Mouse (Mus musculus): ENCODE measurements around the gene Fabp6. TPM values are rescaled to one million over a fixed set of nuclear protein-coding genes. Genes with fewer than 3 reads are reported as not detected.
A peak's percentile ranks its signal among the peaks of the same experiment; 100 is the strongest.

Gene Fabp6
- polyA plus RNA-seq, 1 experiment from 2014 or later, result not detected

DNA sequence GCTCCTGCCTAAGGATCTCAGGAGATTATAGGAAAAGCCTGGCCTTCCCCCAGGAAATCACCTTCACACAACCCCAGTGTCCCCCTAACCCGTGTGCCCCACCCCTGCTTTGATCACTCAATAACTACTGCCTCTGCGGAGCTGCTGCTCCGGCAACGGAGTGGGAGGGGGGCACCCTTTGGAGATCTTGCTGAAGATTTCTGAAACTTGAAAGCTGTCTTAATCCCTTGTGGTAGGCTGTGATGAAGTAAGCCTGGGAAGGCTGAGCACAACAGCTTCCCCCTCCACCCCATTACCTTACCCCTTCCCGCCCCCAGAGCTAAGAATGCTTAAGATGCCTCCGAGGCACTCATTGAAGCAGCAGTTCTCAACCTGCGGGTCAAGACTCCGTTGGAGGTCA lies 35.5 kb downstream of the Fabp6 start:
- Histone ChIP-seq H3K27me3 (replicated peaks) (no peaks in the 10 kb centered on the region), H3K4me1 (peaks cover 88% of the 10 kb centered on the region), H3K4me2 (no peak overlapping the region), H3K27ac (replicated peaks) (peak overlapping the region; percentile 87), H3K4me3 (no peak overlapping the region), H3K9ac (peak overlapping the region; percentile 60), H3K9me3 (no peaks in the 10 kb centered on the region), H3K36me3 (peaks cover 24% of the 10 kb centered on the region)
- 13% methylated on average over 8 of the region's 8 CpGs for WGBS
- ATAC-seq (ENCODE audit: extremely low read depth, insufficient number of reproducible peaks, low FRiP score, low TSS enrichment), result no peak

DNA sequence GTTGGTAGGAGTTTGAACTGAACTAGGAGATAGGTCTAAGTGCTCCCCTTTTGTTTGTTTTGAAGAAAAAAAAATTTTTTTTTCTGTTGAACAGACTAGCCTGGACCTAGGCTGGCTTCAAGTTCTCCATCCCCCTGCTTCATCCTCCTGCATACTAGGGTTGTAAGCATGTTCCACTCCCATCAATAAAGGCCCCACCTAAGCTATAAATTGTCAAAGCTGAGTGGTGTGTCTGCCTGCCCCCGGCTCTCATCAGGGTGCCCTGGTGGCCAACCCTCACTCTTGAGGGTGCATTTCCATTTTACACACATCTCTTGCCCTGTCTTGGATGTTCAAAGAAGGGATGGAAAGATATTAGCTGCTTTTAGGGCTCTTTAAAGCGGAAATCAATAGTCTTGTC lies 35.9 kb downstream of the Fabp6 start:
- Histone ChIP-seq H3K4me3 (no peak overlapping the region), H3K4me2 (no peak overlapping the region), H3K4me1 (peaks cover 88% of the 10 kb centered on the region), H3K36me3 (peaks cover 28% of the 10 kb centered on the region), H3K9ac (peak overlapping the region; percentile 60), H3K9me3 (no peaks in the 10 kb centered on the region), H3K27me3 (replicated peaks) (no peaks in the 10 kb centered on the region), H3K27ac (replicated peaks) (peak overlapping the region; percentile 87; the same call in 1 of the 2 replicates)
- WGBS, result 57% methylated on average over 2 of the region's 2 CpGs
- ATAC-seq (ENCODE audit: extremely low read depth, insufficient number of reproducible peaks, low FRiP score, low TSS enrichment), result no peak

DNA sequence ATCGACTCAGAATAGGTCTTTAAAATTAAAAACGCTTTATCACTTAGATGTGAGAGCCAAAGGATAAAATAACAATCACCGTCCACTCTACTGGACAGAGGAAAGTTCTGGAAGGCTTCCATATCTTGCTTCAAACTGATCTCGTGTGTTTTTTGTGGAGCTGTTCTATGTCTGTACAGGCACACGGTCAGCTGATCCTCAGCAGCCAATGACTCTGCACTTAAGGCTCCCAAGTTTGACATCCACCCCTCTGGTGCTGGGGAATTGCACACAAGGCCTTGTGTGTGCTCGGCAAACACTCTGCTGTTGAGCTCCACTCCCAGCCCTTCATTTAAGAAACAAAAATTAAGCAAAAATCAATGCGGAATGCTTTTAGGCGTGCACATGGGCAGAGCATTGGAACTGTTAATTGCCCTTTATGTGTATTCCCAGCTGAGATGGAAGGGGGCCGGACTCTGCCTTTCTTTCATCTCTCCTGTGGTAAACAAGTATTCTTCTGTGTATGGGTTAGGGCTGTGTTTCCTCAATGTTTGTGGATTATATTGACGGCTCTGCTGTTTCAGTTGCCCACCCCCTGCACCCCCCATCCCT lies 37.6 kb downstream of the Fabp6 start:
- Histone ChIP-seq H3K27ac (replicated peaks) (peak overlapping the region; percentile 75), H3K9me3 (no peaks in the 10 kb centered on the region), H3K27me3 (replicated peaks) (no peaks in the 10 kb centered on the region), H3K4me1 (peaks cover 87% of the 10 kb centered on the region), H3K9ac (no peak overlapping the region), H3K36me3 (peaks cover 34% of the 10 kb centered on the region), H3K4me2 (no peak overlapping the region), H3K4me3 (no peak overlapping the region)
- 58% methylated on average over 10 of the region's 10 CpGs for WGBS
- ATAC-seq (ENCODE audit: extremely low read depth, insufficient number of reproducible peaks, low FRiP score, low TSS enrichment), result no peak

DNA sequence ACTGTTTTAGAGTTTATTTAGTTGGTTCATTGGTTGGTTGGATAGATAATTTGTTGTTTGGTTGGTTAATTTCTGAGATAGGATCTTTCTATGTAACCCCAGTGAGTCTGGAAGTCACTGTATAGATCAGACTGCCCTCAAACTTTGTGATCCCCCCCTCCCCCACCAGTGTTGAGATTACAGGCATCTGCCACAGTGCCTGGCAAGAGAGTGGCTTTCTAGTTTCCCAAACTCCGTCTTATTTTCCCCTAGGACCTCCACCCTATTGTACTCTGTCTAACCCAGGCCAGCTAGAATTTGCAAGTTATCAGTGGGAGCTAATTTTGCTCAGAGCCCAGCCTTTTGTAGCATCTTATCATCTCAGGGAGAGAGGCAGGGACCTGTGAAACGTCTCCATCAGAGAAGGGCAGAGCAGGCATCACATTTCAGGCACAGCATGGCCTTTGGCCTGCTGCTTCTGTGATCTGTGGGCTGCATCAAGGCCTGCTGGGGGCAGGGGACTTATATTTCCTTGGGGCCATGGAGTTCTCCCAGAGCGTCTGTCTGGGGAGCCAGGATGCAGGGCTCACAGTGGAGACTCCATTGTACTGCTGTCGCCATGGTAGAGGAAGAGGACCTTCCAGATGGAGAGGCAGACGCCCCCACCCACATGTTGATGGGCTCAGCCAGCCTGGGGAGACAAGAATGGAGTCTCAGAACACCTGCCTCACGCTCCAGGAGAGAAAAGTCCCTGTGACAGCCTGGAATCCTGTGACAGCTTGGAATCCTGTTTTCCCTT lies 41.6 kb downstream of the Fabp6 start:
- Histone ChIP-seq H3K27me3 (replicated peaks) (no peaks in the 10 kb centered on the region), H3K9ac (peak overlapping the region; percentile 24), H3K4me1 (peaks cover 58% of the 10 kb centered on the region), H3K27ac (replicated peaks) (peak overlapping the region; percentile 72), H3K9me3 (no peaks in the 10 kb centered on the region), H3K4me3 (no peak overlapping the region), H3K4me2 (no peak overlapping the region), H3K36me3 (peaks cover 66% of the 10 kb centered on the region)
- 4% methylated on average over 5 of the region's 6 CpGs for WGBS
- ATAC-seq (ENCODE audit: extremely low read depth, insufficient number of reproducible peaks, low FRiP score, low TSS enrichment), result no peak

DNA sequence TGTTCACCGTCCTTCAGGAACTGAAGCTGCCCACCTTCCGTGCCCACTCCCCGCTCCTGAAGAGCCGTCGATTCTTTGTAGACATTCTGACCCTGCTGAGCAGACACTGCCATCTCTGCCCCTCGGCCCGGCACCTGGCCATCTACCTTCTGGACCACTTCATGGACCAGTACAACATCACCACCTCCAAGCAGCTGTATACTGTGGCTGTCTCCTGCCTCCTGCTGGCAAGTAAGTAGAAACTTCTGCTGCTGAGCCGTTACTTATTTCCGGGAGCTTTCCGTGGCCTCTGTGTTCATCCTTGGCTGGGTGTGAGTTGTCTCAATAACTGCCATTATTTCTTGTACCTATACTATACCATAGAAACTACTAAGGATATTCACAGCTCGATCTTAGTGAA lies 44.8 kb downstream of the Fabp6 start:
- Histone ChIP-seq H3K36me3 (peaks cover 55% of the 10 kb centered on the region), H3K9ac (no peak overlapping the region), H3K27me3 (replicated peaks) (no peaks in the 10 kb centered on the region), H3K4me1 (peaks cover 53% of the 10 kb centered on the region), H3K4me2 (no peak overlapping the region), H3K27ac (replicated peaks) (0 out of 2 replicates have a peak overlapping the region, but pooled peaks have one; percentile 32), H3K9me3 (no peaks in the 10 kb centered on the region), H3K4me3 (no peak overlapping the region)
- WGBS, result 77% methylated on average over 11 of the region's 11 CpGs
- ATAC-seq (ENCODE audit: extremely low read depth, insufficient number of reproducible peaks, low FRiP score, low TSS enrichment), result no peak

DNA sequence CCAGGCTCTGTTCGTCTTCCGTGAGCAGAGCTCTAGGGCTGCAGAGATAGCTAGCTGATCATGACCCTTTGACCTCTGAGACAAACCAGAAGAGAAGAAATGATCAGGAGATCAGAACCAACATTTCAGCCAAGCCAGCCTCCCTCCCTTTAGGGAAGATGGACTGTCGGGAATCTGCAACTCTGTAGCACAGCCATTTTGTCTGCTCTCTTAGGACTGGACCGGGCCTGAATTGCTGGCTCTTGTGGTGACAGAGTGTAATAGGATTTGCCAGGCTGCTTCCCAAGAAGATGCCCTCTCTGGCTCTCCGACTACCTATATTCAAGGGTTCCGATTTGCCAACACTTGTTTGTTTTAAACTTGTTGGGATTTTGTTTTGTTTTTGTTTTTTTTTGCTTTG lies 48.7 kb downstream of the Fabp6 start:
- Histone ChIP-seq H3K4me2 (no peak overlapping the region), H3K27ac (replicated peaks) (0 out of 2 replicates have a peak overlapping the region, but pooled peaks have one; percentile 6), H3K36me3 (peaks cover 27% of the 10 kb centered on the region), H3K4me3 (no peak overlapping the region), H3K4me1 (peaks cover 63% of the 10 kb centered on the region), H3K9ac (0 out of 2 replicates have a peak overlapping the region, but pooled peaks have one; percentile 37), H3K9me3 (no peaks in the 10 kb centered on the region), H3K27me3 (replicated peaks) (no peaks in the 10 kb centered on the region)
- 55% methylated on average over 6 of the region's 6 CpGs for WGBS
- ATAC-seq (ENCODE audit: extremely low read depth, insufficient number of reproducible peaks, low FRiP score, low TSS enrichment), result no peak

DNA sequence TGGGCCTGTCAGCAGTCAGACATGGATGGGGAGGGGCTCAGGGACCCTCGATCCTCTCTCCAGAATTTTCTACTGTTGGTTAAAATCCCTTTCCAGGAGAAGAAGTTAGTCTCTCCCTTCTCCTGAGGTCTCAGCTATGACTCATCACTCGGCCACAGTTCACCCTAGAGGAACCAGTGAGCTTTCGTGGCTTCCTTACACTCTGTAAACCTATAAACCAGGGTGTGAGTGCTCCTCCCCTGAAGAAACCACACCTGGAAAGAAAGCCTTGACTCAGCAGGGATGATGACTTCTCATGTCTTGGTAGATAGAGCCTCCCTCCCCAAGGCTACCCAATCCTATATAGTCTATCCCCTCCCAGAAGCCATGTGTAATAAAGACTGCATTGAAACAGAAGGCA lies 49.6 kb downstream of the Fabp6 start:
- peaks cover 72% of the 10 kb centered on the region for H3K4me1 ChIP-seq

DNA sequence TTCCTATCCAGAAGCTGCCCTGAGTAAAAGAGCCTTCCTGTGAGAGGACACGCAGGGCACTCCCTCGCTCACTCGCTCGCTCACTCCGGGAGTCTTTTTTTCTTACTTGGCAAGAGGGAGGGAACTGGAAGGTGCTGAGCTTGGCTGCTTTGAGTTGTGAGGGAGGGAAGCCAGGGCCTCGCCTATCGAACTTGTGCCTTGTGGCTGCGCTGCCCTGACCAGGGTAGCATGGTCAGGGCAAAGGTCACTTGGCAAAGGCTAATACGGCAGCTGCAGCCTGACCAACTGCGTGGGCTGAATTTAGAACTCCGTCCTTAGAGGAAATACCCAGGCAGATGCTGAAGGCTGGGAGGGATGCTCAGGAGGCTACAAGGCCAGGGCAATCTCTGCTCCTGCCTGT lies 51.6 kb downstream of the Fabp6 start:
- H3K4me3 ChIP-seq, result no peak overlapping the region
- no peaks in the 10 kb centered on the region for H3K9me3 ChIP-seq
- peaks cover 86% of the 10 kb centered on the region for H3K4me1 ChIP-seq
- no peak for ATAC-seq (ENCODE audit: extremely low read depth, insufficient number of reproducible peaks, low FRiP score, low TSS enrichment)
- WGBS, result 29% methylated on average over 11 of the region's 11 CpGs
- peaks cover 9% of the 10 kb centered on the region for H3K36me3 ChIP-seq
- H3K27ac ChIP-seq (replicated peaks), result peak overlapping the region; percentile 97
- H3K4me2 ChIP-seq, result peak overlapping the region; percentile 53; the same call in 1 of the 2 replicates
- H3K27me3 ChIP-seq (replicated peaks), result no peaks in the 10 kb centered on the region
- H3K9ac ChIP-seq, result peak overlapping the region; percentile 70

More for the DNA sequence above, 49.6 kb downstream of the Fabp6 start:
- Histone ChIP-seq H3K4me2 (no peak overlapping the region), H3K9ac (no peak overlapping the region), H3K9me3 (no peaks in the 10 kb centered on the region), H3K4me3 (no peak overlapping the region), H3K27ac (replicated peaks) (0 out of 2 replicates have a peak overlapping the region, but pooled peaks have one; percentile 6), H3K36me3 (peaks cover 23% of the 10 kb centered on the region), H3K27me3 (replicated peaks) (no peaks in the 10 kb centered on the region)
- WGBS, result 69% methylated on average over 3 of the region's 3 CpGs
- no peak for ATAC-seq (ENCODE audit: extremely low read depth, insufficient number of reproducible peaks, low FRiP score, low TSS enrichment)

DNA sequence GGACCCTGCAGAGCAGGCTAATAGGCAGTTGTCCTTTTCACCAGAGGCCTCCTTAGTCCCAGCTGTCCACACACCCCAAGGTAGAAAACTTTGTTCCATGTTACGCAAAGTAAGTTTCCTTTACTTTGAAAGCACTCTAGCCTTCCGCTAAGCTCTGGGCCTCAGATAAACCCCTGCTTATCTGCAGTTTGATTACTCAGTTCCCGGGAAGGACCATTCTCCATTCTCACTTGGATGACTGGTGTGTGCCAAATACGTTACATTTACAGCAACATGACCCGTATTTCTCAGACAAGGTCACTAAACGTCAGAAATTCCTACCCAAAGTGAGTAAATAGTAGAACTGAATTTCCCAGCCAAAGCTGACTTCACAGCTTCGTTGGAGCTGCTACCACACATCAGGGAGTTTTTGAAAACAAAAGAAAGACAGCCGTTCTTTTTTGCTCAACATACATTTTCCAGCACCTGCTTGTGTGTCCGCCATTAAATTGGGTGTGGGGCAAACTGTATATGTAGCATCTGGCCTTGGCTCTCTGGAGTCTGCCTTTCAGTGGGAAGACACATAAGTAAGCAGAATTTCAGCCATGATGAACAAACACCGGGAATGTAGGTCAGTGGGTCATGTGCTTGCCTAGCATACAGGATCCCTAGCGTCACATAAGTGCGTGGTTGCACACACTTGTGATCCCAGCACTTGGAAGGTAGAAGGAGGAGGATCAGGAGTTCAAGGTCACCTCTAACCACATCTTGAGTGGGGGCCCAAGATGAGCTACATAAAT lies 52.5 kb downstream of the Fabp6 start:
- H3K4me3 ChIP-seq, result no peak overlapping the region
- ATAC-seq (ENCODE audit: extremely low read depth, insufficient number of reproducible peaks, low FRiP score, low TSS enrichment), result peak; percentile 26; the same call in 1 of the 2 replicates

DNA sequence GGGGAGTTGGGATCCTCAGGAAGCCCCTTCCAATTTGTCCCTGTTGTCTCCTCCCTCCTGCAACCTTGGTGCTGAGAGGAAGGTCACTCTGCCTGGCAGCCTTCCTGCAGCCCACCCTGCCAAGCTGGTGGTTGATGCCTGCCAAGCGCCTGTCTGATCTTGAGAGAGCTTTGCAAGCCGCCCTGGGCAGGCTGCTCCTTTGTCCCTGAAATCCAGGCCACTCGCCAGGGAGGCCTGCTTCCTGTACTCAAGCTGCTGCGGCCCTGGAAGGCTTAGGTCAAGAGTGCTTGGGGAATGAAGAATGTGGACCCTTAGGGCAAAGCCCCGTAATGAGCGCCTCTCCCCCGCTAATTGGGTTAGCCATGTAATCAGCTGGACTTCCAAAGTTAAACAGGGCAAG lies 53.2 kb downstream of the Fabp6 start:
- Histone ChIP-seq H3K4me1 (peaks cover 92% of the 10 kb centered on the region), H3K4me2 (peak overlapping the region; percentile 53), H3K27ac (replicated peaks) (peak overlapping the region; percentile 97), H3K4me3 (no peak overlapping the region), H3K36me3 (peaks cover 15% of the 10 kb centered on the region), H3K9ac (peak overlapping the region; percentile 53), H3K27me3 (replicated peaks) (no peaks in the 10 kb centered on the region), H3K9me3 (no peaks in the 10 kb centered on the region)
- peak; percentile 41; the same call in 1 of the 2 replicates for ATAC-seq (ENCODE audit: extremely low read depth, insufficient number of reproducible peaks, low FRiP score, low TSS enrichment)
- WGBS, result 7% methylated on average over 7 of the region's 7 CpGs

More for the DNA sequence above, 52.5 kb downstream of the Fabp6 start:
- Histone ChIP-seq H3K27ac (replicated peaks) (peak overlapping the region; percentile 97), H3K36me3 (peaks cover 8% of the 10 kb centered on the region), H3K9me3 (no peaks in the 10 kb centered on the region), H3K9ac (peak overlapping the region; percentile 70), H3K27me3 (replicated peaks) (no peaks in the 10 kb centered on the region), H3K4me2 (peak overlapping the region; percentile 53), H3K4me1 (peaks cover 86% of the 10 kb centered on the region)
- 20% methylated on average over 12 of the region's 12 CpGs for WGBS

DNA sequence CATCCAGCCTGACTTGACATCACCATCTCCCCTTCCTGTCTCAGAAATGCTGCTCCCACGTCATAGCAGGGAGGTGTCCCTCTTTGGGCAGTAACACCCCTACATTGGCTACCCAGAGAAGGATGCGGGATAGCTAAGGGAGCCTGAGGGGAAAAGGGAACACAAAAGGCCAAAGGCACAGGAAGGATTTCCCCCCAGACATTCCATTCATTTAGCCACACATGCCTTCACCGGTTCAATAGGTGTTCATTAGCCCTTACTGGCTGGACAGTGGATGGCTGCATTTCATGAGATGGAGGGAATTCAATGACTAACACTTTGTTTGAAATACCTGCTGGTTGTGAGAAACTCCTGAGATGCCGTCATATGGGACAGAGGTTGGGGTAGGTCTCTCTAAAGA lies 54.7 kb downstream of the Fabp6 start:
- Histone ChIP-seq H3K27ac (replicated peaks) (peak overlapping the region; percentile 97), H3K36me3 (peaks cover 18% of the 10 kb centered on the region), H3K27me3 (replicated peaks) (no peaks in the 10 kb centered on the region), H3K4me2 (no peak overlapping the region), H3K9me3 (no peaks in the 10 kb centered on the region), H3K4me3 (no peak overlapping the region), H3K4me1 (peaks cover 88% of the 10 kb centered on the region), H3K9ac (no peak overlapping the region; the same call in 1 of the 2 replicates)
- WGBS, result 70% methylated on average over 4 of the region's 4 CpGs
- ATAC-seq (ENCODE audit: extremely low read depth, insufficient number of reproducible peaks, low FRiP score, low TSS enrichment), result no peak
